Mouse (Mus musculus): Measurements from ENCODE around the gene Slc35g3. TPM values are rescaled to one million over a fixed set of nuclear protein-coding genes. Genes with fewer than 3 reads are reported as not detected.

Slc35g3 gene
- polyA plus RNA-seq, 1 experiment: 0.08 TPM

DNA sequence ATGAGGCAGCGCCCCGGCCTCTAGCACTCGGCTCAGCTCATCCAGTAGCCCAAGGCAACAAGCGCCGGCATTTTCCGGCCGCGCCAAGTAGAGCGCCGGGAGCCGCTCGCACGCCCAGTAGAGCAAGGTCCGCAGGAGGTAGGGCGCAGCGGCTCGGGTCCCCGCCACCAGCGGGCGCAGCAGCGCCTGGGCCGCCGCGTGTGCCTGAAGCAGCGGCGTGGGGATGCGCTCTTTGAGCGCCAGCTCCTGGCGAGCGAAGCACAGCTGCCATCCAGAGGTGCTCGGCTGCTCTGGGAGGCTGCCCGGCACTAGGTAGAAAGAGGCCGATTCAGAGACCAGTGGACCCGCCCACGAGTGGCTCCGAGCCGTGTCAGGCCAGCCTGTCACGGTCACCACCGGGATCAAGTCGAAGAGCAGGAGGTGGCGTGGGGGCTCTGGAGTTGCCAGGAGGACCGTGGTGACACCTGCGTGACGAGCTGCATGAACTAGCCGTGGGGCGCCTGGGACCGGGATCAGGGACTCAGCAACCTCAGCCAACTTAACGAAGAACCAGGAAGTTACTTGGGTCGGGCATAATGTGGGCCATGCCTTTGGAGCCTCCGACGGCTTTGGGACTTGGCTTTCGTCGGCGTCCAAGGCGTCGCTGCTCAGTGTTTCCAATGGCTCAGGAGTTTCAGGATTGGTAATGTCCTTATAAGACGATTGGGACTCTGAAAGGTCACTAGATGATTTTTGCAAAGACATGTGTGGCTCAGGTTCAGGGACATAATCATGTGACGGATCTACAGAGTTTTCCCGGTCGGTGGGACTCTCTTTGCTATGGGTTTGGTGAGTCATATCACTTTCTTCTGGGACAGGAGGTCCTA lies 42.3 kb upstream of the Slc35g3 start:
- WGBS: 6% methylated on average over 60 of the region's 60 CpGs
- DNase-seq: peak; percentile 78
- H3K36me3 ChIP-seq (ENCODE audit: control insufficient read depth, insufficient read depth, low read length): no peaks in the 10 kb centered on the region
- H3K27me3 ChIP-seq (ENCODE audit: control insufficient read depth, insufficient read depth, low read length): peaks cover 20% of the 10 kb centered on the region; the same call in 1 of the 2 replicates
- no peak overlapping the region for H3K27ac ChIP-seq (ENCODE audit: control insufficient read depth, insufficient read depth, low read length)
- TF ChIP-seq CTCF (IDR thresholded peaks at IDR 0.05; ENCODE audit: borderline replicate concordance, control insufficient read depth, extremely low read depth, insufficient read depth, low read length, poor library complexity) (peak; percentile 94), POLR2A (IDR thresholded peaks at IDR 0.05; ENCODE audit: control insufficient read depth, extremely low read depth, insufficient read depth, low read length, poor library complexity) (no peak)
- peak overlapping the region; percentile 33 for H3K4me3 ChIP-seq (ENCODE audit: control insufficient read depth, insufficient read depth, low read length)
- peaks cover 36% of the 10 kb centered on the region for H3K4me1 ChIP-seq (replicated peaks; ENCODE audit: control insufficient read depth, insufficient read depth, low read length)

DNA sequence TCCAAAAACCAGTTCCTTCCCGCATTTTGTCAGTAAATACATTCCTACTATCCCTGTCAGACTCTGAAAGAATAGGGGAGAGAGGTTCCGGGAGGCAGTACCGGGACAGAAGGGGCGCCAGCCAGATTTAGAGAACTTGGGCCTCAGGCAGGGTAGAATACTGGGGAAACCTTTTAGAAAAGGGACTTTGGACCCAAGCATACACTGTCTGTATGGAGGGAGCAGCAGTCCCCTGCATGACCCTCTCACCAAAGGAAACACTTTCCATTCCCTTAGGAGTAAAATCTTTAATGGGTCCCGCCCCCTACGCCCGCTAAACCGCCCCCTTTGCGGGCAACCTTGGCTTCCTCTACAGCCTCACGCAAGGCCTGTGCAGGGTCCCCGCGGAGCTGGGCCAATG lies 41.6 kb upstream of the Slc35g3 start:
- TF ChIP-seq POLR2A (IDR thresholded peaks at IDR 0.05; ENCODE audit: control insufficient read depth, extremely low read depth, insufficient read depth, low read length, poor library complexity) (no peak), CTCF (IDR thresholded peaks at IDR 0.05; ENCODE audit: borderline replicate concordance, control insufficient read depth, extremely low read depth, insufficient read depth, low read length, poor library complexity) (no peak)

DNA sequence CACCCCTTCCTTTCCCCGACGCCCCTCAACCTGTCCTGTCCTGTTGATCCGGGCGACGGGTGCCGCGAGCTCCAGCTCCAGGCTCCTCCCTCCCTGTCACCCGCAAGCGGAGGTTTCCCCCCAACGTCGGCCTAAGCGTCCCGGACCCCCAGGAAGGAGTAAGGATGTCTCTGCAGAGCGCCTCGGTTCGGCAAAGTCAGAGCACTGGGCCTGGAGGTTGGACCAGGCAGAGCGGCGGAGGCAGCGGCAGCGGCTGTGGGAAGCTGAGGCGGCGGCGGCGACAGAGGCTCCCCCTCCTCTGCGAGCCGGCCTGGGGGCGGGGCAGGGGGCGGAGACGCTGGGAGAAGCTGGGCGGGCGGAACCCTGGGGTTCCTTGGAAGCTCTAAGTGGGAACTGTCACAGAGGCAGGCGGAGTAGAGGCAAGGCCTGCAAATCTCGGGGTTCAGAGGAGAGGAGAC lies 40.9 kb upstream of the Slc35g3 start:
- TF ChIP-seq CTCF (IDR thresholded peaks at IDR 0.05; ENCODE audit: borderline replicate concordance, control insufficient read depth, extremely low read depth, insufficient read depth, low read length, poor library complexity) (no peak), POLR2A (IDR thresholded peaks at IDR 0.05; ENCODE audit: control insufficient read depth, extremely low read depth, insufficient read depth, low read length, poor library complexity) (no peak)
- H3K27me3 ChIP-seq (ENCODE audit: control insufficient read depth, insufficient read depth, low read length): peaks cover 20% of the 10 kb centered on the region; the same call in 1 of the 2 replicates
- peak overlapping the region; percentile 50 for H3K4me3 ChIP-seq (ENCODE audit: control insufficient read depth, insufficient read depth, low read length)
- WGBS: under 1% methylated on average over 33 of the region's 33 CpGs
- H3K27ac ChIP-seq (ENCODE audit: control insufficient read depth, insufficient read depth, low read length): no peak overlapping the region
- DNase-seq: peak; percentile 83
- no peaks in the 10 kb centered on the region for H3K36me3 ChIP-seq (ENCODE audit: control insufficient read depth, insufficient read depth, low read length)
- peaks cover 36% of the 10 kb centered on the region for H3K4me1 ChIP-seq (replicated peaks; ENCODE audit: control insufficient read depth, insufficient read depth, low read length)

More for the DNA sequence above, 41.6 kb upstream of the Slc35g3 start:
- peak overlapping the region; percentile 33 for H3K4me3 ChIP-seq (ENCODE audit: control insufficient read depth, insufficient read depth, low read length)
- peaks cover 36% of the 10 kb centered on the region for H3K4me1 ChIP-seq (replicated peaks; ENCODE audit: control insufficient read depth, insufficient read depth, low read length)
- 8% methylated on average over 12 of the region's 12 CpGs for WGBS
- no peaks in the 10 kb centered on the region for H3K36me3 ChIP-seq (ENCODE audit: control insufficient read depth, insufficient read depth, low read length)
- no peak for DNase-seq
- peaks cover 20% of the 10 kb centered on the region; the same call in 1 of the 2 replicates for H3K27me3 ChIP-seq (ENCODE audit: control insufficient read depth, insufficient read depth, low read length)
- no peak overlapping the region for H3K27ac ChIP-seq (ENCODE audit: control insufficient read depth, insufficient read depth, low read length)

DNA sequence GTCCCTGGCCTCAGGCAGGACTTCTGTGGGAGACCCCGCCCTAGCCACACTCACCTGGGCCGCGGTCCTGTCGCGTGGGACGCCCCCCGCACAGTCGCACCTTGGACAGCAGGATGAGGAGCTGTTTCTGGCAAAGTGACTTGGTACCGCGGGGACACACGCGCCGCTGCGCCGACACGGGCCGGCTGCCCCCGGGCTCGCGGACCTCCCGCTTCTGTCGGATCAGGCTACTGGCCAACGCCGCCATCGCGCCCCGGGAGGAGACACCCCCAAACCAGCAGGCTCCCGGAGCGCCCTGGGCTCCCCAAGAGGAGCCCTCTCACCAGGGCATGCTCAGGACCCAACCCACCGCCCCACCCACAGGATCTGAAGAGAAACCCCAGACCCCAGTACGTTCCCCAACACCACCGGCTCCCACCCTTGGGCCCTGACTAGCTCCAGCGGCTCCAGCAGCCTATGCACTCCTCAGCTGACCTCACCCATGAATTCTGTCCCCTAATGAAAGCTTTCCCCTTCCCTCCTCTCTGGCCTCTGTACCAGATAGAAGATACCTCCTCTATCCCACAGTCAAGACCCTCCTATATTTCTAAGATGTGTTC lies 39.7 kb upstream of the Slc35g3 start, which contains the start of gene Fgf11:
Gene Fgf11, minus strand, starts transcription at position 479 of the 599 bp plus-strand sequence.
- peaks cover 36% of the 10 kb centered on the region for H3K4me1 ChIP-seq (replicated peaks; ENCODE audit: control insufficient read depth, insufficient read depth, low read length)
- TF ChIP-seq POLR2A (IDR thresholded peaks at IDR 0.05; ENCODE audit: control insufficient read depth, extremely low read depth, insufficient read depth, low read length, poor library complexity) (no peak), CTCF (IDR thresholded peaks at IDR 0.05; ENCODE audit: borderline replicate concordance, control insufficient read depth, extremely low read depth, insufficient read depth, low read length, poor library complexity) (no peak)
- WGBS: 9% methylated on average over 33 of the region's 33 CpGs
- H3K4me3 ChIP-seq (ENCODE audit: control insufficient read depth, insufficient read depth, low read length): peak within 1 kb of the TSS; percentile 50
- H3K36me3 ChIP-seq (ENCODE audit: control insufficient read depth, insufficient read depth, low read length): no peaks in the 10 kb centered on the region
- peaks cover 20% of the 10 kb centered on the region; the same call in 1 of the 2 replicates for H3K27me3 ChIP-seq (ENCODE audit: control insufficient read depth, insufficient read depth, low read length)
- DNase-seq: no peak
- H3K27ac ChIP-seq (ENCODE audit: control insufficient read depth, insufficient read depth, low read length): no peak within 1 kb of the TSS

DNA sequence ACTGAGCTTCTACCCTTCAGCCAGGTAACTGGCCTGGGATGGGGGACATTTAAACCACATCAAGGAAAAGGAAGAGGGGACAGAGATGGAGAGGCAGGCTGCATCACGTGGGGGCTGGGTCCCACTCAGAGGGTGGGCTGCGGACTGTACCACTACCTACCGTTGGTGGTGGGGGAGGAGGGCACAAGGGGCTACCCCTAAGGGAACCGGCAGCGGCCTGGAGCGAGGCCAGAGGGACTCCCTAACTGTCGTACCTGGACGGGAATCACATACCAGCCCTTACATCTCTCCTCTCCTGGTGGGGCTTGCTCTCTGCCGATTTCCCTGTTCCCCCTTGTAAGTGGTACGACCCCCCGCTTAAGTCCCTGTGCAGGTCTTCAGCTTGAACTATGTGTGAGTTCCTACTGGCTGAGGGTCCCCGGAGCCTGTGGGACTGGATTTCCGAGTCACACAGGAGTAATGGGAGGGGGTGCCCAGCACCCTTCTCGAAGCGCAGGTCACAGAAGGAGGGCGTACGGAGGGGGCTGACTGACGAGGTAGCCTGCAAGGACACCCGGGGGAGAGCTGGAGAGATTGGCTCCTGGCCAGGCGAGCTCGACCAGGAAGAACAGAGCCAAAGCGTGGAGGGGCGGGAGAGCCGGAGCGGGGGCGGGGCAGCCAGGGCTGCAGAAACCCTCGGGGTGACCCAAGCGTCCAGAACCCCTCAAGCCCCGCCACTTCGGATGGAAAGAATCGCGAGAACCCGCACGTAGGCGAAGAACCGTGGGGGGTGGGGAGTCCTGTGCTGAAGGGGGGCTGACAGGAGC lies 38.8 kb upstream of the Slc35g3 start:
- peaks cover 20% of the 10 kb centered on the region; the same call in 1 of the 2 replicates for H3K27me3 ChIP-seq (ENCODE audit: control insufficient read depth, insufficient read depth, low read length)
- H3K4me1 ChIP-seq (replicated peaks; ENCODE audit: control insufficient read depth, insufficient read depth, low read length): peaks cover 36% of the 10 kb centered on the region
- no peak for DNase-seq
- H3K4me3 ChIP-seq (ENCODE audit: control insufficient read depth, insufficient read depth, low read length): no peak overlapping the region
- TF ChIP-seq CTCF (IDR thresholded peaks at IDR 0.05; ENCODE audit: borderline replicate concordance, control insufficient read depth, extremely low read depth, insufficient read depth, low read length, poor library complexity): no peak
- TF ChIP-seq POLR2A (IDR thresholded peaks at IDR 0.05; ENCODE audit: control insufficient read depth, extremely low read depth, insufficient read depth, low read length, poor library complexity): no peak
- 1% methylated on average over 36 of the region's 36 CpGs for WGBS
- no peak overlapping the region for H3K27ac ChIP-seq (ENCODE audit: control insufficient read depth, insufficient read depth, low read length)
- no peaks in the 10 kb centered on the region for H3K36me3 ChIP-seq (ENCODE audit: control insufficient read depth, insufficient read depth, low read length)

DNA sequence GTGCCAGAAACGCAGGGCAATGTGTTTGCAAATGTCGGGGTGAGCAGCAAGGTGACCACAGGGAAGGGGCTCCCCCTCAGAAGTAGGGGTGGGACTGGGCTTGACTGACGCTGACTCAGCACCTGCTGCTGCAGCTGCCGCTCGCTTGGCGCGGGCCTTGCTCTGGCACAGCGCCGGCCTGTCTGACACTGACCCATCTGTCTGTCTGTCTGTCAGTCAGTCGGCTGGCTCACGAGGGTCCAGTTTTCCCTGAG lies 38.3 kb upstream of the Slc35g3 start:
- DNase-seq: no peak
- Histone ChIP-seq H3K4me3 (ENCODE audit: control insufficient read depth, insufficient read depth, low read length) (no peak overlapping the region), H3K36me3 (ENCODE audit: control insufficient read depth, insufficient read depth, low read length) (no peaks in the 10 kb centered on the region), H3K4me1 (replicated peaks; ENCODE audit: control insufficient read depth, insufficient read depth, low read length) (peaks cover 36% of the 10 kb centered on the region), H3K27ac (ENCODE audit: control insufficient read depth, insufficient read depth, low read length) (no peak overlapping the region), H3K27me3 (ENCODE audit: control insufficient read depth, insufficient read depth, low read length) (peaks cover 20% of the 10 kb centered on the region; the same call in 1 of the 2 replicates)
- 4% methylated on average over 11 of the region's 11 CpGs for WGBS
- TF ChIP-seq CTCF (IDR thresholded peaks at IDR 0.05; ENCODE audit: borderline replicate concordance, control insufficient read depth, extremely low read depth, insufficient read depth, low read length, poor library complexity): no peak
- no peak for TF ChIP-seq POLR2A (IDR thresholded peaks at IDR 0.05; ENCODE audit: control insufficient read depth, extremely low read depth, insufficient read depth, low read length, poor library complexity)

Data from thymus, adult 2 months (tissue).